In genomic region chr2:51185762-51186161, GRCm38 (mm10) we compare ENCODE assay signal across 29 mouse cellular contexts. TPM values are rescaled to one million over a fixed set of nuclear protein-coding genes. Genes with fewer than 3 reads are reported as not detected.
"Had no signal": no experiment of that assay in that cellular context is flagged by ENCODE, and none has a peak within 500 bp of the region (broad histone marks: within the 10 kb centered on the region; RNA-seq: fewer than 3 reads in every experiment).

No protein-coding gene starts in this region.

- H3K9me3 ChIP-seq: embryonic facial prominence, embryonic 12.5 days; embryonic facial prominence, embryonic 13.5 days; embryonic facial prominence, embryonic 15.5 days; forebrain, embryonic 10.5 days; forebrain, embryonic 12.5 days; forebrain, embryonic 13.5 days; forebrain, embryonic 15.5 days; heart, embryonic 10.5 days had no signal

- H3K36me3 ChIP-seq: embryonic facial prominence, embryonic 12.5 days; embryonic facial prominence, embryonic 13.5 days; embryonic facial prominence, embryonic 15.5 days; forebrain, embryonic 10.5 days; forebrain, embryonic 12.5 days; forebrain, embryonic 15.5 days; heart, embryonic 10.5 days had no signal

- H3K9ac ChIP-seq: embryonic facial prominence, embryonic 12.5 days; embryonic facial prominence, embryonic 13.5 days; embryonic facial prominence, embryonic 15.5 days; forebrain, embryonic 12.5 days; forebrain, embryonic 13.5 days; forebrain, embryonic 15.5 days; forebrain, postnatal 0 days had no signal

- H3K4me2 ChIP-seq: embryonic facial prominence, embryonic 12.5 days; embryonic facial prominence, embryonic 13.5 days; embryonic facial prominence, embryonic 15.5 days; forebrain, embryonic 12.5 days; forebrain, embryonic 13.5 days; forebrain, embryonic 15.5 days; heart, embryonic 11.5 days had no signal

- ATAC-seq: forebrain, embryonic 13.5 days; forebrain, embryonic 15.5 days; forebrain, embryonic 16.5 days; forebrain, postnatal 0 days had no signal

- H3K4me3 ChIP-seq: embryonic facial prominence, embryonic 12.5 days; embryonic facial prominence, embryonic 13.5 days; embryonic facial prominence, embryonic 15.5 days; erythroblast, embryonic 14.5 days; forebrain, embryonic 10.5 days; forebrain, embryonic 12.5 days; forebrain, embryonic 13.5 days; forebrain, embryonic 15.5 days; gastrocnemius, adult 2 months; heart, adult 2 months; heart, embryonic 10.5 days had no signal

- H3K27me3 ChIP-seq: embryonic facial prominence, embryonic 12.5 days; embryonic facial prominence, embryonic 13.5 days; embryonic facial prominence, embryonic 15.5 days; forebrain, embryonic 12.5 days; forebrain, embryonic 13.5 days; forebrain, embryonic 15.5 days had no signal

- H3K4me1 ChIP-seq: embryonic facial prominence, embryonic 12.5 days; embryonic facial prominence, embryonic 15.5 days; forebrain, embryonic 10.5 days; forebrain, embryonic 12.5 days; forebrain, embryonic 13.5 days; forebrain, embryonic 15.5 days; heart, embryonic 10.5 days had no signal

- DNase-seq: cerebellum, adult 2 months; cerebellum, adult 8-10 months; cerebellum, adult 9-10 months; cerebellum, adult 9-11 months; cerebellum, postnatal 10 days; cerebellum, postnatal 14 days; cerebellum, postnatal 25 days; cerebellum, postnatal 36 days; embryo, embryonic 11 days; forebrain, postnatal 0 days; gastrocnemius, adult 2 months; gastrocnemius, postnatal 10 days; gastrocnemius, postnatal 14 days; gastrocnemius, postnatal 25 days; gastrocnemius, postnatal 36 days; heart, adult 11 months; heart, adult 18-20 months; heart, adult 2 months had no signal

- H3K27ac ChIP-seq: embryonic facial prominence, embryonic 12.5 days; embryonic facial prominence, embryonic 13.5 days; embryonic facial prominence, embryonic 15.5 days; forebrain, embryonic 10.5 days; forebrain, embryonic 12.5 days; forebrain, embryonic 13.5 days; forebrain, embryonic 15.5 days; gastrocnemius, adult 2 months; heart, adult 2 months; heart, embryonic 10.5 days had no signal

RNA-seq across cellular contexts. Expression of gene Rnd3, which starts 36.9 kb away (rescaled TPM):
- polyA plus RNA-seq: erythroblast, embryonic 14.5 days had no signal
